Mouse (Mus musculus) kidney, embryonic 14.5 days (tissue): ENCODE measurements around the gene Synm. TPM values are rescaled to one million over a fixed set of nuclear protein-coding genes. Genes with fewer than 3 reads are reported as not detected.

Experiments used
- ATAC-seq: fragments of 200-750 bp; cut with Nextera tagmentation; 2 replicates; pipeline ENCODE4 v1.8.0; 2017; ENCODE audit warnings: moderate number of reproducible peaks, mild to moderate bottlenecking, moderate TSS enrichment, moderate library complexity; ENCODE audit not compliant: low FRiP score, low TSS enrichment
- H3K27ac ChIP-seq: fragments of 300-500 bp; sonication (generic); 2 replicates; pipeline ENCODE4 v1.5.1; 2014; ENCODE audit warnings: low read depth, mild to moderate bottlenecking, low read length, moderate library complexity, mixed read lengths
- H3K27me3 ChIP-seq: fragments of 300-500 bp; sonication (generic); 2 replicates; pipeline ENCODE4 v1.6.1; 2014; ENCODE audit warnings: mild to moderate bottlenecking, low read length; ENCODE audit not compliant: control insufficient read depth, insufficient read depth
- H3K36me3 ChIP-seq: fragments of 300-500 bp; sonication (generic); 2 replicates; pipeline ENCODE4 v1.6.1; 2014; ENCODE audit warnings: low read length, mixed read lengths; ENCODE audit not compliant: control insufficient read depth, insufficient read depth
- H3K4me1 ChIP-seq: fragments of 300-500 bp; sonication (generic); 2 replicates; pipeline ENCODE4 v1.6.1; 2014; ENCODE audit warnings: low read length, mixed read lengths; ENCODE audit not compliant: control insufficient read depth, insufficient read depth
- H3K4me2 ChIP-seq: fragments of 300-500 bp; sonication (generic); replicated peaks from 2 replicates; pipeline ENCODE4 v1.6.1; 2014; ENCODE audit warnings: low read depth, mild to moderate bottlenecking, low read length
- H3K4me3 ChIP-seq: fragments of 300-500 bp; sonication (generic); 2 replicates; pipeline ENCODE4 v1.5.1; 2014; ENCODE audit warnings: mild to moderate bottlenecking, low read length
- H3K9ac ChIP-seq: fragments of 300-500 bp; sonication (generic); 2 replicates; pipeline ENCODE4 v1.6.1; 2014; ENCODE audit warnings: low read depth, mild to moderate bottlenecking, low read length, moderate library complexity
- H3K9me3 ChIP-seq: fragments of 300-500 bp; sonication (generic); 2 replicates; pipeline ENCODE4 v1.6.1; 2016; ENCODE audit warnings: low read length; ENCODE audit not compliant: control insufficient read depth
- whole genome bisulfite sequencing: fragments of 180-500 bp; shearing (Covaris S2); extraction: QIAGEN DNeasy Blood & Tissue Kit; methylation state at CpG from one replicate; pipeline ENCODE4 v1.1.7; 2014; 5-methylcytosine and 5-hydroxymethylcytosine counted together
- polyA plus RNA-seq: library from polyadenylated mRNA; unstranded; fragments of >200 nt; fragmentation: Nextera tagmentation; extraction: Ambion mirVana; gene quantifications from 2 replicates; pipeline ENCODE4 v1.2.1, GENCODE M21; 2014

The Synm gene
- polyA plus RNA-seq, 1 experiment from 2014 or later = 1.3 TPM

GRCm38 (mm10) chr7:67697892-67698630 is 61.5 kb downstream of the Synm start:
- H3K4me2 ChIP-seq = no peak overlapping the region
- H3K27me3 ChIP-seq = no peaks in the 10 kb centered on the region
- peaks cover 23% of the 10 kb centered on the region for H3K36me3 ChIP-seq
- no peaks in the 10 kb centered on the region for H3K4me1 ChIP-seq
- H3K4me3 ChIP-seq = no peak overlapping the region
- no peak overlapping the region for H3K27ac ChIP-seq
- no peak overlapping the region for H3K9ac ChIP-seq
- 91% methylated on average over 28 of the region's 28 CpGs for WGBS
- ATAC-seq = no peak
- no peaks in the 10 kb centered on the region for H3K9me3 ChIP-seq

- no peak overlapping the region for H3K27ac ChIP-seq
- H3K36me3 ChIP-seq = peaks cover 13% of the 10 kb centered on the region
- no peak for ATAC-seq
- H3K4me1 ChIP-seq = no peaks in the 10 kb centered on the region
- WGBS = 46% methylated on average over 7 of the region's 7 CpGs
- no peaks in the 10 kb centered on the region for H3K27me3 ChIP-seq
- no peak overlapping the region for H3K4me3 ChIP-seq
- no peaks in the 10 kb centered on the region for H3K9me3 ChIP-seq
- no peak overlapping the region for H3K4me2 ChIP-seq
- no peak overlapping the region for H3K9ac ChIP-seq
These were observed 63.6 kb downstream of the Synm start for GRCm38 (mm10) chr7:67695906-67696305.

- H3K36me3 ChIP-seq = peaks cover 3% of the 10 kb centered on the region; the same call in 1 of the 2 replicates
- no peaks in the 10 kb centered on the region for H3K4me1 ChIP-seq
- WGBS = 91% methylated on average over 23 of the region's 23 CpGs
- no peak overlapping the region for H3K27ac ChIP-seq
- H3K27me3 ChIP-seq = no peaks in the 10 kb centered on the region
- no peak overlapping the region for H3K9ac ChIP-seq
- H3K9me3 ChIP-seq = no peaks in the 10 kb centered on the region
- ATAC-seq = no peak
- H3K4me2 ChIP-seq = no peak overlapping the region
- no peak overlapping the region for H3K4me3 ChIP-seq
These were observed 66.6 kb downstream of the Synm start for GRCm38 (mm10) chr7:67692791-67693538.

GRCm38 (mm10) chr7:67692141-67692540 is 67.4 kb downstream of the Synm start:
- WGBS = 79% methylated on average over 3 of the region's 3 CpGs
- no peaks in the 10 kb centered on the region; the same call in 1 of the 2 replicates for H3K36me3 ChIP-seq
- H3K9me3 ChIP-seq = no peaks in the 10 kb centered on the region
- H3K4me2 ChIP-seq = no peak overlapping the region
- H3K4me3 ChIP-seq = no peak overlapping the region
- no peak for ATAC-seq
- no peaks in the 10 kb centered on the region for H3K27me3 ChIP-seq
- no peaks in the 10 kb centered on the region for H3K4me1 ChIP-seq
- H3K9ac ChIP-seq = no peak overlapping the region
- no peak overlapping the region for H3K27ac ChIP-seq

- Histone ChIP-seq H3K9ac (no peak overlapping the region), H3K27ac (no peak overlapping the region), H3K27me3 (no peaks in the 10 kb centered on the region), H3K36me3 (no peaks in the 10 kb centered on the region; the same call in 1 of the 2 replicates), H3K4me2 (no peak overlapping the region), H3K9me3 (no peaks in the 10 kb centered on the region), H3K4me1 (no peaks in the 10 kb centered on the region), H3K4me3 (no peak overlapping the region)
- no peak for ATAC-seq
- 61% methylated on average over 6 of the region's 6 CpGs for WGBS
These were observed 68.5 kb downstream of the Synm start for GRCm38 (mm10) chr7:67691036-67691435.

GRCm38 (mm10) chr7:67689793-67690192 is 69.7 kb downstream of the Synm start:
- H3K9me3 ChIP-seq = no peaks in the 10 kb centered on the region
- H3K4me1 ChIP-seq = no peaks in the 10 kb centered on the region
- H3K9ac ChIP-seq = no peak overlapping the region
- H3K4me3 ChIP-seq = no peak overlapping the region
- H3K36me3 ChIP-seq = no peaks in the 10 kb centered on the region; the same call in 1 of the 2 replicates
- WGBS = 86% methylated on average over 7 of the region's 7 CpGs
- no peak overlapping the region for H3K27ac ChIP-seq
- H3K4me2 ChIP-seq = no peak overlapping the region
- ATAC-seq = no peak
- no peaks in the 10 kb centered on the region for H3K27me3 ChIP-seq

GRCm38 (mm10) chr7:67688281-67688680 is 71.3 kb downstream of the Synm start:
- Histone ChIP-seq H3K4me1 (no peaks in the 10 kb centered on the region), H3K36me3 (peaks cover under 1% of the 10 kb centered on the region; the same call in 1 of the 2 replicates), H3K27me3 (no peaks in the 10 kb centered on the region), H3K27ac (no peak overlapping the region), H3K9me3 (no peaks in the 10 kb centered on the region), H3K4me3 (no peak overlapping the region), H3K4me2 (no peak overlapping the region), H3K9ac (no peak overlapping the region)
- 50% methylated on average over 3 of the region's 3 CpGs for WGBS
- ATAC-seq = no peak

- 90% methylated on average over 3 of the region's 3 CpGs for WGBS
- Histone ChIP-seq H3K27ac (no peak overlapping the region), H3K4me3 (no peak overlapping the region), H3K9ac (no peak overlapping the region), H3K9me3 (no peaks in the 10 kb centered on the region), H3K36me3 (peaks cover 6% of the 10 kb centered on the region; the same call in 1 of the 2 replicates), H3K4me1 (no peaks in the 10 kb centered on the region), H3K4me2 (no peak overlapping the region), H3K27me3 (no peaks in the 10 kb centered on the region)
- ATAC-seq = no peak
These were observed 73.0 kb downstream of the Synm start for GRCm38 (mm10) chr7:67686545-67686944.

- H3K4me3 ChIP-seq = no peak overlapping the region
- no peak overlapping the region for H3K9ac ChIP-seq
- no peaks in the 10 kb centered on the region for H3K4me1 ChIP-seq
- H3K27me3 ChIP-seq = no peaks in the 10 kb centered on the region
- no peak for ATAC-seq
- 74% methylated on average over 16 of the region's 16 CpGs for WGBS
- no peaks in the 10 kb centered on the region for H3K9me3 ChIP-seq
- H3K4me2 ChIP-seq = no peak overlapping the region
- H3K36me3 ChIP-seq = peaks cover 25% of the 10 kb centered on the region; the same call in 1 of the 2 replicates
- no peak overlapping the region for H3K27ac ChIP-seq
These were observed 76.5 kb downstream of the Synm start for GRCm38 (mm10) chr7:67683006-67683405.
